Mouse (Mus musculus) thymus, postnatal 0 days (tissue): Measurements from ENCODE around the gene Lyz2. TPM values are rescaled to one million over a fixed set of nuclear protein-coding genes. Genes with fewer than 3 reads are reported as not detected.
A peak's percentile ranks its signal among the peaks of the same experiment; 100 is the strongest.
"Not testable (repeated sequence)": the region's sequence is repeated elsewhere in the genome, so short reads cannot be mapped to it uniquely, and the experiment has no call there.

Experiments used
- DNase-seq: peaks from one replicate; pipeline ENCODE4 v3.0.0-alpha.2; 2015; ENCODE audit warnings: low spot score
- polyA plus RNA-seq: library from polyadenylated mRNA; unstranded; fragments of >200 nt; fragmentation: Nextera tagmentation; extraction: Ambion mirVana; gene quantifications from 2 replicates; pipeline ENCODE4 v1.2.1, GENCODE M21; 2015

Gene Lyz2
- polyA plus RNA-seq, result 102 and 114 TPM in 2 replicates

DNA sequence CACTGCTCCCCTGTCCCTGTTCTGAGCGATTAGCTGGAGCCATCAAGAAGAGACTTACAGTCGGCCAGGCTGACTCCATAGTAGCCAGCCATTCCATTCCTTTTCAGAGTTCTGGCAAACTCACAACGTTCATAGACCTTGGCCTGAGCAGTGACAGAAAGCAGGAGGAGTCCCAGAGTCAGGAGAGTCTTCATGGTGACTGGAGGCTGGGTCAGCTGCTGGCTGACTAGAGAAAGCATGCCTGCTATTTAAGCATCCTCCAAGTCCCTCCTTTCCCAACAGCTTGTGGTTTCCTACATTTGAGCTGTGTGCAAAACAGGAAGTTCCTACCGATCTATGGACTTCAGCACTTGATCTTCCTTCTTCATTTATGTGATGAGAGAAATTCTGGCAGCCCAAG is at the start of gene Lyz2:
Lyz2 (minus strand) TSS at position 273 of the 400 bp plus-strand sequence.
- DNase-seq, result no peak

DNA sequence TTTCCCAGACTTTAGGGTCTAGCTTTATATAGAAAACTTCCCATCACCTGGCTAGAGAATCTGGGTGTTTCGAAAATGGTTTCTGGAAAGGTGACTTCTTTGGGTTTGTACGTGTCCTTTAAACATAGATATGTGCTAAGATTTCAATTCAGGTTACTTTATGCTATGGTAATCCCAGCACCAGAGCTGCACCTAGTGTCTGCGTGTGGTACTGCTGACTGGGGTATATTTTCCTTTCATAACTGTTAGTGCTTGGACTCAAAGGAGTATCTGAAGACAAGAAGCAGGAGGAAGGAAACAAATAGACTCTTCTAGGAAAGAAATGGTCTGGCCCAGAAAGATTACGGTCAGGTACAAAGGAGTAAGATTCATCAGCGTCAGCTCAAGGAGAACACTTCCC is 48.4 kb upstream of the Lyz2 start:
- peak; percentile 33 for DNase-seq

DNA sequence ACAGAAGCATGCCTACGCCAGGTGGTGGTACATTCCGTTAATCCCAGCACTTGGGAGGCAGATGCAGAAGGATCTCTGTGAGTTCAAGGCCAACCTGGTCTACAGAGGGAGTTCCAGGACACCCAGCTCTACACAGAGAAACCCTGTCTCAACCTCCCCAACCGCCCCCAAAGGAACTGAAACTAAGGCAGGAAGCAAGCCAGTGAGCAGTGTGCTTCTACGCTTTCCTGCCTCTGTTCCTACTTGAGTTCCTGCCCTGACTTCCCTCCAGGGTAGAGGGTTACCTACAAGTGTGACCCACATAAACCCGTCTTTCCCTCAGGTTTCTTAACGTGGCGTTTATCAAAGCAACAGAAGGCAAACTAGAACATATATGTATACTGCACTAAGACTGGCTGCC is 41.7 kb upstream of the Lyz2 start:
- no peak for DNase-seq

DNA sequence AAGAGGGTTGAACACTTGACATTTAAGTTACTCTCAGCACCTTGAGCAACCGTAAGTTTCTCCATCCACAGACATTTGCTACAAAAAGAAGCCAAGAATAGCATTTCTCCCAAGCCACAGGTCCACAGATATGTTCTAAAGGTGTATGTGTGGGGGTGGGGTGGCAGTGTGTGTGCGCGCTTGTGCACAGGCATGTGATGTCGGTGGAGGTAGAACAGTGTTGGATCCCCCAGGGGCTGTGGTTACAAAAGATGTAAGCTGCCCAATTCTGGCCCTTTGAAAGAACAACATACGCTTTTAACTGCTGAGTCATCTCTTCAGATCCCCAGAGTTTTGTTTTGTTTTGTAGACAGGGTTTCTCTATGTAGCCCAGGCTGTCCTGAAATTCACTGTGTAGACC is 40.5 kb upstream of the Lyz2 start:
- no peak for DNase-seq

DNA sequence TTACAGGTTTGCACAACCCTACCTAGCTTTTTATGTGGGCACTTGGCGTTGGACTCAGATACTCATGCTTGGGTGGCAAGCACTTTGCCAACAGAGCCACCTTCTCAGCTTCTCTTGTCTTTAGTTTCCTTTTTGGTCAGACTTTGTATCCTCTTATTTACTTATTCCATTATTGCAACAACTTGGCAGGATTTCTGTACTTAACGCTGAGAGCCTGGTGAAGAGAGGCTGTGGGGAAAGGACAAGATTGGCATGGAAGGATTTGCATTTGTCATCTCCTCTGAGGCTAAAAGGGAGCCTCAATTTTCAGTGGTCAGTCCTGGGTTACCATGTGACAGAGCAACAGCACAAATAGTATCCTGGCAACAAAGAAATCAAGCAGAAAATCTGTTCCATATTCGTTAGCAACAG is 38.5 kb upstream of the Lyz2 start:
- DNase-seq, result no peak

DNA sequence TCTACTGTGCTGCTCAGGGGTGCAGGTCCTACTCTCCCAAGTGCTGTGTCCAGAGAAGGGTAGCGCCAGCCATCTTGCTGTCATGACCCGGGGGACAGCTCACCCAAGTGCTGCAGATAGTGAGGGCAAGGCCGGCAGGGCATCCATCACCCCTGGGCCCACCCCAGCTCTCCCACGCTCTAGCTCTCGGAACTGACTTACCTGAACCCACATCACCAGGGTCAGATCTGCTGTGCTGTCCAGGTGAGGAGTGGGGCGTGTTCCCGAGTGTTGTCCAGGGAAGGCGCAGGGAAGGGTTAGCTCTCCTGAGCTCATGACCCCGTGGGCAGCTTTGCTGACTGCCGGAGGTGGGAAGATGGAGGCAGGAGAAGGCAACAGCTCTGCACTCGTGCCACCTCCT is 34.3 kb upstream of the Lyz2 start:
- no peak for DNase-seq

DNA sequence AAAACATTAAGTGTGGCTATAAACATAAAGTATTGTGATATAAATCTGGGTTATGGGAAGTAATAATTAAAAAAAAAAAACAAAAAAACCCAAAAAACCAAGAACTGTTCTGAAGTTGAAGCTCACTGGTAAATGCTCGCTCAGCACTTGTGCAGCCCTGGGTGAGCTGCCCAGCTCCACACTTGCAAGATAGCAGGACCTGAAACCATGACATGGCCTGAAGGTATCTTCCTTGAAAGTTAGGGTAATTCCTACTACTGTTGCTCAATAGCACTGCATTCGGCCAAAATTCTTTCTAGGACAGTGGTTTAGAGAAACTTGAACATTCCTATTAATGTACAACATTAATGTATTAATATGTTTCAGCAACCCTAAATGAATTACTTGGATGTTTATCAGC is 31.0 kb upstream of the Lyz2 start:
- DNase-seq, result no peak

- no peak for DNase-seq
Measured at GRCm38 (mm10) chr10:117312168-117312567, 30.0 kb upstream of the Lyz2 start.

- DNase-seq, result no peak
Measured at GRCm38 (mm10) chr10:117304371-117304770, 22.2 kb upstream of the Lyz2 start.

GRCm38 (mm10) chr10:117301688-117302087 is 19.6 kb upstream of the Lyz2 start:
- DNase-seq, result no peak

DNA sequence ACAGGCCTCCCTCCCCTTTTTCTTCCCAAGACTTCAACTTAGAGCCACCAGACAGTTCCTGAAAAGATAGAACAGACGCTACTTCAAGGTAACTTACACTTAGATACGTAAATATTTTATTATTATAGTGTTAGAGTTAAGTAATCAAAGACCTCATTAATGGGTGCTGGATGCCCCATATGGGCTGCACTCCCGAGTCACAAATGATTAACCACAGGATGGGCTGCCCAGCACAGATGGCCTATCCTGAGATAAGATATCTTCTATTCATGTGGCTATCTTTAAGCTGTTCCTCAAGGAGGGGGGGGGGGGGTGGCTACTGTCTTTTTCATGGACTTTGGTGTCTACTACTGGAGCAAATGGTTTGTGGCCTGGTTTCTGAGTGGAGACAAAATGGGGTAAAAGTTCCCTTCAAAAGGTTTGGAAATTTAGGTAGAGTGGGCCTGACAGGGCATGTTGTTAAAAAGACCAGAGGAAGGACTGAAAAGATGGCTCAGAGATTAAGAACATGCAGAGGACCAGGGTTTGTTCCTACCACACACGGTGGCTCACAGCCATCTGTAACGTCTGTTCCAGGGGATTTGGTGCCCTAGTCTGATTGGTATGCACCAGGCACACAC is 17.9 kb upstream of the Lyz2 start:
- DNase-seq, result no peak

GRCm38 (mm10) chr10:117299106-117299505 is 17.0 kb upstream of the Lyz2 start:
- DNase-seq, result no peak

DNA sequence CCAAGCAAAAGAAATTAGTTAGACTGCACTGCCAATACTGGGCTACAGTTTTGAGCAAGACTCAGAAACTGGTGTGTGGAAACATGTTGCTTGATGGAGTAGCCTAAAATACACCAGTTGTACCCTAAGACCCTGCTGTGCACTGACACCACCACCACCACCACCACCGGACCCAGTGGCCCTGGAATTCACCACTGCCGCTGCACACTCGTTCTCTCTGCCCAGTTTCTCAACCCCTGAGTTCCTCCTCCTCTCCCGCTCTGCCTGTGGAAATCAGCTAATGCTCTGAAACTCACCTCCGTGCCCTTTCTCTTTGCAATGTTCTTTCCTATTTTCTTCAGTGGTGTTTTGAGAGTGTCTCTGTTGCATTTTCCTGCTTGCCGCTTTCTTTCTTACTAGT is 16.2 kb upstream of the Lyz2 start:
- DNase-seq, result no peak

GRCm38 (mm10) chr10:117292671-117293070 is 10.6 kb upstream of the Lyz2 start, which contains the start of gene Lyz1:
Gene Lyz1 (minus strand): TSS chr10:117292868.
- no peak for DNase-seq

- not testable (repeated sequence) for DNase-seq
Measured at GRCm38 (mm10) chr10:117290936-117291335, 8.8 kb upstream of the Lyz2 start.

GRCm38 (mm10) chr10:117290046-117290870 is 8.1 kb upstream of the Lyz2 start:
- DNase-seq, result no peak

DNA sequence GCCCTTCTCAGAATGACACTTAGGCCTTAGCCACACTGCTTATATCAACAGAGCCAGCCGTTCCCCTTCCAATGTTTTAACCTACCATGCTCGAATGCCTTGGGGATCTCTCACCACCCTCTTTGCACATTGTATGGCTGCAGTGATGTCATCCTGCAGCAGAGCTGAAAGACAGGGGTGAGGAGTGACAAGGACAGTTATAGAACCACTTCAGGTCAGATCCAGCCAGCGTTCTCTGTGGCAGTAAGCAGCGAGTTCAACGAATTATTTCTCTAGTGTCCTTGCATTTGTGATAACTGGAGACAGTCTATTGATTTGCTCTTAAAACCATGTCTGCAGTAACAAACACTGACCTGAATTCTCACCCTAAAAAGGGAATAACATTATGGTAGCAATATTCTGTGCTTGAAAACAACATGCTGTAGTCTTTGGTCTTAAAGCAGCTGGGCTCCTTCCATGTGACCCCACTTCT is 6.9 kb upstream of the Lyz2 start:
- DNase-seq, result not testable (repeated sequence)

DNA sequence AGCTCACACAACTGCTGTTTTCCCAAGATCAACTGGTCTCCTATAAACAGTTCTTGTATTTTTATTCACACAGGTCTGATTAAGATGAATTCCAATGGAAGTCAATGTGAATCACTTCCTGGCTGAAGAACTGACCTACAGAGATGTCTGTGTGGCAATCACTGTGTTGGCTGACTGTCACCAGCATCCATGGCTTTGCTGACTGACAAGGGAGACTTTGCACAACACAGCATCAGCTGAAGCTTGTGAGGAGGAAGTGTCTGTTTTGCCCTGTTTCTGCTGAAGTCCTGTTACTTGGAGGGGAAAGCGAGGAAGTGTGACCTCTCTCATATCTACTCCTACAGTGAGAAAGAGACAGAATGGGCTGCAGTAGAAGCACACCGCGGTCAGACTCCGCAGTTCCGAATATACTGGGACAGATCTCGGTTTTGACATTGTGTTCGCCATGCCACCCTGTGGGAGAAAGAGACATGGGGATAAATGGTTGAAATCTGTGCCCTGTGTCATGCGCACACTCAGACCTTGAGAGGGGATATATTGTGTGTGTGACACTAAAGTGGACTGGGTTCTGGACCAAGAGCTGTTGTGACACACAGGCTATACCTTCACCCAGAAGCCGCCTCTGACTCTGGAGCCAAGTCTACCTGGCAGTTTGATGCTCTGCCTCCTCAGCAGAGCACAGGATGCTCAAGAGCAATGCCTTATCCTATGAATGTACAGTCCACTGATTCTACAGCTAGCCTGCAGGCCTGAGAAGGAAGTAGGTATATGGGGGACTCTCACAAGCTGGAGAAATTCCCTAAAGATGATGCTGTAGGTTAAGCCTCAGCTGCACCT is 6.3 kb upstream of the Lyz2 start:
- no peak for DNase-seq

DNA sequence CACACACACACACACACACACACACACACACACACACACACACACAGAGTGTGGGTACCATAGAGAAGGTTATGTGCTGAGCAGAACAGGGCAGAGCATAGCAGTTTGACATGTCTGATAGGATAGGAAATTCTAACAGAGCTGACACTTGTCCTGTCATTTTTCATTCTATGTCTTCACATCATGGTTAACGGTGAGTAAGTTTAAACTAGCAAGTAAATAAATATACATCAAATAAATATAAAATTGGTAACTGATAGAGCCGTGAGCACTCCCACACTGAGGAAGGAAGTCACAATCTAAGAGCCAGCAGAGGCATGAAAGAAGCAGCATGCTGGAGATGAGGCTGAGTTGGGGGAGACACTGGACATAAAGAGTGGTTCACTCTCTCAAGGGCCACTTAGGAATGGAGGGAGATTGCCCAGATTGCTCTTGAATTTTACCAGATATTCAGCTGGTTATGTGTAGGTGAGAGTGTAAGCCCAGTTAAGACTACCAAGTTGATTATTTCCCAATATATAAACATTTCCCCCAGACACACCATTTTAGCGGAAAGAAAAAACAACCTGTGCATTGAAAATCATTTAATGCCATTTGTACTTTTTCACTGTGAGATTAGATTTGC is 5.2 kb upstream of the Lyz2 start:
- no peak for DNase-seq

- no peak for DNase-seq
Measured at GRCm38 (mm10) chr10:117286366-117286970, 4.3 kb upstream of the Lyz2 start.

- not testable (repeated sequence) for DNase-seq
Measured at GRCm38 (mm10) chr10:117285584-117285983, 3.5 kb upstream of the Lyz2 start.
